Mouse (Mus musculus) megakaryocyte, adult 5-6 weeks (primary cell): ENCODE data around the gene Lrrk1. TPM values are rescaled to one million over a fixed set of nuclear protein-coding genes. Genes with fewer than 3 reads are reported as not detected.

Source experiments
- ATAC-seq: 2 replicates; pipeline ENCODE4 v1.8.0; 2016; ENCODE audit warnings: mild to moderate bottlenecking, inconsistent platforms; ENCODE audit not compliant: poor library complexity, severe bottlenecking
- total RNA-seq, 2 experiments: library from RNA; stranded (forward) in 1 of 2; stranded (reverse) in 1 of 2; fragments of 153-499, 151-499 nt in 1 of 2; fragments of 221-1000, 200-1000 nt in 1 of 2; gene quantifications; 2 replicates each; pipeline versions ENCODE4 v1.2.3 to v1.2.4; 2015 to 2017

The Lrrk1 gene
- total RNA-seq, 2 experiments from 2014 or later = 20.6 to 27.9 TPM

DNA sequence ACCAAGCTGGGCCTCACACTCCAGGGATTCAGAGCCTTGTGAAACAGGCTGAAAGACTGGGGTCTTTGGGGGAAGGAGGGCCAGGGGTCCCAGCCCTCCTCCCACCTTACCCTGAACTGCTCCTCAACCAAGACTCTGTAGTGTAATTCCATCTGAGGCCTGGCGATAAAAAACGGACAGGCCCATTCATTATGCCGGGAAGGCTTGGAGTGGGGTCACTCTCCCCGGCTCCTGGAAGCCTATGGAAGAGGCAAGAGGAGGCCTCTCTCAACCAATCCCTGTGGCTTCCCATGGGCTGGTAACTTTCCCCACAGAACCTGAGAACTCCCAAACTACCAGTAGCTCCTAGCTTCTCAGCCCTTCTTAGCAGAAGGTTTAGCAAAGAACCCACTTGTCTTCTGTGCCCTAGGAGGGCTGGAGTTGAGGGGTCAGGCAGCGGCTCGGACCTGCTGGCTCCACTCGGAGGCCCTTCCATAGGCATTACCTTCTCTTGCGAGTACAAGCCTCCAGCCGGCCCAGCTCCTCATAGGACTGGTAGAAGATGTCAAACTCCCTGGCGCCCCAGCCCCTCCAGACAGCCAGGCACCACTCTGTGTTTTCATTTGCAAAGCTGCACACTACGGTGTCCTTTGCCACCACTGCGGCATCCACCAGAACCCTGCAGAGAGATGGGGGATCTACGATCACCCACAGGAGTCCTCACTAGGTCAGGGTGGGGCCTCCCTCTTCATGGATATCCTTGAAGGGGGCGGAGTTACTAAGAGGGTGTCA, 128.5 kb downstream of the Lrrk1 start:
- no peak for ATAC-seq

DNA sequence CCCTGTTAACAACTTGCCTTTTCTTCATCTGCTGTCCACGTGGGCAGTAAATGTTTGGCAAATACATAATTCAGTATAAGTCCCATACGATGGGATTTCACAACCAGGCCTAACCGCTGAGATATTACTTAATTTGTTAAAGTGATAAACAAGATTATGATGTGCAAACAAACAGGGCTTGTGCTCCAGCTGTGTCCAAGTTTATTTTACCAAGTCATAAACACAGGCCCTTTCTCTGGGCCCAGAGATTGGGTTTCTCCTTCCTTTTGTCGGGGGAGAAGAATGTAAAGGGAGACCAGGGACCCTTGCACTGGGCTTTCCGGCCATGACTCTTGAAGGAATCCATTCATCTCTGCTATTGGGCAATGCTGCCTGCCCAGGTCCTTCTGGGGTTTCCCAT, 129.2 kb downstream of the Lrrk1 start:
- ATAC-seq = no peak

DNA sequence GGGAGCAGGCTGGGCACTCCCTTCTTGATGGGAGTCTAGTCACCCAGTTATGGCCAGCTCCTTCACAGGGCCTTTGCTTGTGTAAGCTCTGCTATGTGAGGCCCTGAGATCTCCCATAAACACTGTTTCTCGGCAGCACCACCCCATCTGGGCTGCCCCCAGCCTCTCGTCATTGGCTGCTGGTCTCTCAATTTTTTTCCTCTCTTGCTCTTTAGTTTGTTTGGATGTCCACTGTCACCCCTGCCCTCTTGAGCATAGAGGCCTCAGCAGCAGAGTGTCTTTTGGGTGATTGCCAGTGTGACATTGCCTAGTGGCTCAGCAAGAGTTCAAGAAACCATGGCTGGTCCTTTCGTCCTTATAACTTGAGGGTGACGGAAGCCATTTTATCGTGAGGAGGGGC, 130.9 kb downstream of the Lrrk1 start:
- ATAC-seq = no peak

DNA sequence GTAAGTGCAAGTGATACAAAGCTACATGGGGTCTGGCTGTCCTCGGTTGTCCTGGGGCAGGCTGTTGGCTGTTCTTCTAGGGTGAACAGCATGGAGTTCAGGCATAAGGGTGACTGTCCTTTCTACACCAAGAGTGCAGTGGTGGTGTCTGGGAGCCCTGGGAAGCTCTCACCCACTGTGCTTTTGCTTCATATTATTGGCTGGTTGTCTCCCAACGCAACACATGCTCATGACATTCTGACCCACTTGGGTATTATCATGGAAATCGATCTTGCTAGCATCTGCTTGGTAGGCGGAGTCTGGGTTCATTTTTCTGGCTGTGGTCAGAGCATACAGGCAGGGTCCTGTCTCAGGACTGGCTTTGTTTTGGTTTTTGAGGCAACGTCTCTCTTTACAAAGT, 131.7 kb downstream of the Lrrk1 start:
- ATAC-seq = no peak

DNA sequence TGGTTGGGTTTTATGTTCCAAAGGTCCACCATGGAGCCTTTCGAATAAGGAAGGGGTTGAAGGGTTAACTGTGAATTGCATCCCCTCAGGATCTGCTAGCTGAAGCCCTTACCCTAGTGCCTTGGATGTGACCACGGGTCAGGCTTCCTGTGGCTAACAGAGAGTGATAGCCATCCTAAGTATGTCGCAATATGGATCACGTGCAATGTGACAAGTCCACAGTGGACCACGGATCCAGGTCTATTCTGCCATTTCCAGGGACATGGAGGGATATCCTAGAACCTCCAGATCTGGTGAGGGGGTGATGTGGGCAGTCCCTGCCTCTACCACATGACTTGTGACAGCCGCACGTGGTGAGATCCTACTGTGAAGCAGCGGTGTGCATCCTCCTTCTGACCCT, 133.2 kb downstream of the Lrrk1 start:
- 0 out of 2 replicates have a peak, but pooled peaks have one; percentile 21 for ATAC-seq

DNA sequence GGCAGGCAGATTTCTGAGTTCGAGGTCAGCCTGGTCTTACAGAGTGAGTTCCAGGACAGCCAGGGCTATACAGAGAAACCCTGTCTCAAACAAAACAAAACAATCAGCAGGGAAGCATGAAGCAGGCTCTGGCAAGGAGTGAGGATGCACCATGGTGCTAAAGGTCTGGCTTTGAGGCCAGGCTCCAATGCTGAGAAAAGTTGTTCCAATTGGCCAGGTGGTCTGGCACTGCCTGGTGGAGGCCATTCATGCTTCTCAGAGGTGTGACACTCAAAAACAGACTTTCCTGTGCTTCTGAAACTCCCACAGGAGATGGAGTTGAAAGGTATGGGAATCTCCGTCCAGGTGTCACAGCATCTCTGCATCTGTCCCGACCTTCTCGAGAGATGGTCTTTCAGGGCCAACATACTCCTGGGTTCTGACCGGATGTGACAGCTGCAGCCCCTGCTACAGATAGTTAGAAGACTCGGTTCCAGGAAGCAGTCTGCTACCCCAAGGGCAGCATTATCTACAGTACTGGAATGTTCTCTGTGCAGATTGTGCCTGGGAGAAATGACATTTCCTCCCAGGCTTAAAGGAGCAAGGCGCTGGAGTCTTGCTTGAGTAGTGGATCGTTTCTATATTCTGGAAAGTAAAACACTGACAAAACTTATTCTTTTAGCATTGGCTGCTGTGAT, 134.0 kb downstream of the Lrrk1 start:
- no peak for ATAC-seq

DNA sequence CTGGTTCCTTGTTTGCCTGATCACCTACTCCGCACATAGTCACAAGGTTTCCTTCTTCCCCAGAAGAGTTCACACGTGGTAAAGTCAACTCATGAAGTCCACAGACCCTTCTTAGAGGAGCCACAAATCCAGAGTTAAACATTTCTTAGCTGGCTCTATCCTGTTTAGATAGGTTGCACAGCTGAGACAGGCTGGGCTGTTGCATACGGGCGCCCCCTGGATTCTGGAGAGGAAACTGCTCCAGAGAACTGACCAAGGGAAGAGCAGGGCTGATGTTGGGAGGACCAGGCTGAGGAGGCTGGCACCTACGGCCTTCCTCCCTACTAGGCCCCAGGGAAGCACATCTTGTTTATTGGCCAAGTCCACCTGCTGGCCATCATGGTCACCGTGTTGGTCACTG, 138.1 kb downstream of the Lrrk1 start:
- peak; percentile 95 for ATAC-seq

DNA sequence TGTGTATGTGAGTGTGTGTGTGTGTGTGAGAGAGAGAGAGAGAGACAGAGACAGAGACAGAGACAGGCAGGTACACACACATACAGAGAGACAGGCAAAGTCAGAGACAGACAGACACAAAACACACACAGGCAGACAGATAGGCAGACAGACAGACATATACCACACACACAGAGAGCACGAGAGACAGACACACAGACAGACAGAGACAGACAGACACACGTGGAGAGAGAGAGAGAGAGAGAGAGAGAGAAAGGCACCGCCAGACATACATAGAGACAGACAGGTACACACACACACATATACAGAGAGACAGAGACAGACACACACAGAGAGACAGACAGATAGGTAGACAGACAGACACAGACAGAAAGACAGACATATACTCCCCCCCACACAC, 138.7 kb downstream of the Lrrk1 start:
- ATAC-seq = no peak

DNA sequence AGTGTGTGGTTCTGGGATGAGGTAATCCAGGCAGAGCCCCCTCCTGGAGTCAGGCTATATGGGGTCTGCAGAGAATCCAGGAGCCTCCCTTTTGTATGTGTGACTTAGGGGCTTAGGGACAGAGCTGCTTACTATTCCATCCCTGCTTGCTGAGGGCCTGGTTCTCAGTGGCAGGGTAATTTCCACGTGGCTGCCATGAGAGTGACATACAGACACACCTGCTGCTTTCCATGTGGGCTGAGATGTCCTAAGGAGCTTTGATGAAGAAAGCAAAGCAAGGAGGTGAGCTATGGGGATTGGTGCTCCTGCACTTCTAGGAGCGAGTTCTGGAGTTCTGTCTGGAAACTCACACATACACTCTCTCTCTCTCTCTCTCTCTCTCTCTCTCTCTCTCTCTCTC, 139.1 kb downstream of the Lrrk1 start:
- no peak for ATAC-seq

DNA sequence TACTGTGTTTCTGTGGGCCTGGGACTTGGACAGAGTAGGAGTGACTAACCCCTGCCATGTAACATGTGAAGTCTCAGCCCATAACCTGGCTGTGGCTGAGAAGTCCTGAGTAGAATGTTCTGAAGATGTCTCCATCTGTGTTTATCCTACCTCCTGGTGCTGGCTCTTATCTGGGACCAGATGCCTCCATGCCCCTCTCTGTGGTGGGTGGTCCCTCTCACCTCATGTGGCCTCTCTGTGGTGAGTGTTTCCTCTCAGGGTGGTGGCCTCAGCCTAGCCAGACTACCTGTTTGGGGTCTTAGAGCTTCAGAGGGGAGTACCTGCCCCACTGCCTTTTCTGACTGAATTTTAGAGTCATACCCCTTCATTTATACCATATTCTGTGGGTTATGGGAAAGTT, 139.9 kb downstream of the Lrrk1 start:
- no peak for ATAC-seq

DNA sequence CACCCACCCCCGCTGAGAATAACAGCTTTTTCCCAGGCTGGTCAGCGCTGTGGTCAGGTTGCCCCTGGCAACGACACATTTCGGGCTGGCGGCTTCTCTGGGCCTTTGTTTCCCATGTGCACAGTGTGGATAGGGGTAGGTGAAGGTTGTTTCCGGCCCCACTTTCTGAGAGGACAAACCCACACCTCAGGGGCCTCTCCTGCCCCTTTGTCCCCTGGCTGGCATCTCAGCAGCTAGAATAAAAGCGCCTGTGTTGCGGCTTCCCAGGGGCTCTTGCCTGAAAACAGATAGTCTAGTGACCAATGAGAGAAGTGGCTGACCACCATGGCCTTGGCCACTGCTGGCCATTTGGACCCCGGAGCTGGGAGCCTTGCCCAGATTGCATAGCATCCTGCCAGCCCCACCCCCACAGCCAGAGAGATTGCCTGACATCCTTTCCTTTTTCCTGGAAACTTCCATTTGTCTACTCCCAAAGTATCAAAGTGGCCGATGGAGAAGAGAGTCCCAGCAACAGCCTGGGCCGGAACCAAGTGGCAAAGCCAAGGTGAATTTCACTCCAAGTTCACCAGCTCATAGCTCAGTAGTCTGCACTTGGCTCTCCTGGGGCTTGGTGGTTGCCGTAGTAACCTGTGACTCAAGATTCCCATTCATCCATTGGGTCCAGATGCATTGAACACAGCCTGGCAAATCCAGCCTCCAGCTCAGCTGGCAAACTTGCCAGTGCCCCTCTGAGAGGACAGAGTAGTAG, 140.7 kb downstream of the Lrrk1 start:
- ATAC-seq = 0 out of 2 replicates have a peak, but pooled peaks have one; percentile 28

DNA sequence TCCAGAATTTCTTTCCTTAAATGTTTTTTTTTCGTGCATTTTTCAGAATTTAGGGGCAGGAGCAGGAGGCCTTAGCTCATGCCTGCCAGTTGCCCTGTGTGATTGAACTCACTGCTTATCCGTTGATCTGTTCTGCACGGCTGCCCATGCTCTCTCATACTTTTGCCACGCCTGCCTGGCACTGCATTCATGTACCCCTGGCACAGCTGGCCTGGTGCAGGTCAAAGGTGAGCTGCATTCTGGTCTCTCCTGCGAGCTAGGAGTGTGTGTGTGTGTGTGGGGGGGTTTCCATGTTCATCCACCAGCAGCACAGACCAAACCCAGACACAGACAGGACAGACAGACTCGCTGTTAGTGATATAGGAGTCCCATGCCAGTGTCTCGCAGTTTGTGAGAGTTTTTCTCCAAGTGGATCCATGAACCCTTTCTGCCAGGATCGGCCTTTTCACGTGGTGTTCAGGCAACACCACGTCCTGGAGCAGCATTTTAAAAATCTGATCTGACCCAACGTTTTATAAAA, 141.4 kb downstream of the Lrrk1 start:
- ATAC-seq = no peak

DNA sequence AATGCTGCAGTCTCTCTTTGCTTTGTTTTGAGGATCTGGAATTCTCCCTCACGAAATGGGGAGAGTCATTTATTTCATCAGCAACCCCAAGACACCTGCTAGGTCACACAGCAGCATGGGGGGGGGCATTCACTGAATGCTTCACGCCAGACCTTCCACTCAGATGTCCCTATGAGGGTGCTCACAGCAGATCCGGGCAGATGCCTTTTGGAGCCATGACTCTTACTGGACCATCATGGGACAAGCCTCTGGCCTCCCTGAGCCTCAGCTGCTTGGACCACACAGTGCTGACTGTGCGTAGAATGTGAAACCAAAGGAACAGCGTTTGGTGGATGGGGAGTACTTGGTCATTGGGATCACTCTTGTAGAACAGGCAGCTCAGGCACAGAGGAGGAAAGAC, 142.5 kb downstream of the Lrrk1 start:
- no peak for ATAC-seq

DNA sequence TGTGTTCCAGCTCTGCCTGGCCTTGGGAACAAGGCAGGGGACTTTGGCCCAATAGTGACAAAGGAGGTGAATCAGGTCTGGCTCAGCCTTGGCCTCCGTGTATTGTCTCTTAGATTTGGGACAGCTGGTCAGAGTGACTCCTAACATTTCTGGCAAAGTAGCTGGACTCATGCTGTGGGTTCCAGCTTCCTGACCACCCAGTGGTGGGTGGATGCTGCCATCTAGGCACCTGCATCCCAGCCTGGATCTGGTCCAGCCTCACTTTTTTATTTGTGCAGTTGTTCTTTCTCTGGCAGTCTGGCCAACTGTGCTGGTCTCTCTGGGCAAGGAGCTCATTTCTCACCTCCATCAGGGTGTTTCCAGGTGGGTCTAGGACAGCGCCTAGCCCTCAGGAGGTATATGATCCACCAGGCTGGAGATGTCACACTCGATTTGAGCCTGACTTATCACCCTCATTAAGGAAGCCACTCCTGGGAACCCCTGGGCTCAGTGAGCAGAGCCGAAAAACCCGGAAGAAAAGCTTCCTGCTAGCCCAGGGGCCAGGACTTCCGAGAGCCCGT, 144.3 kb downstream of the Lrrk1 start:
- ATAC-seq = no peak

DNA sequence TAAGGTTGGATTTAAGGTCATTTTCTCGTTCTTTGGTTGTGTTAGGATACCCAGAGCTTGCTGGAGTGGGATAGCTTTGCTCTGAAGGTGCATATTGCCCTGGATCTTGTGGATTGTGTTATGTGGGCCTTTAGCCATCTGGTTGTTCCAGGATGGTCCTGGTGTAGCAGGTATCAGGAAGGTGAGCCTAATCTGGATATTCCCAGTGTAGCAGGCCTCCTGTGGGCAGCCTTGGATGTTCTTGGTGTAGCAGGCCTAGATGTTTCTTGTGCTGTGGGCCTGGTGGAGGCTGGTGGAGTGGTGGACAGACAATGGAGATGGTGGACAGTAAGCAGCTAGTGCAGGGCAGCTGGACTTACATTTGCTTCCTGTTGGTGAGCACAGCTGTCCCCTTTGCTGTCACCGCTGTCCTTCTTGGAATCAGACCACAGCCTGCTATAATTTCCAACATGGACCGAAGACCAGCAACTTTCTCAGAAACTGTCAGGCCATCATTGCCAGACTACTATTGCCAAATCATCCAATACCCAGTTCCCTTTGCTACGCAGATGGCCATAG, 146.2 kb downstream of the Lrrk1 start:
- no peak for ATAC-seq

DNA sequence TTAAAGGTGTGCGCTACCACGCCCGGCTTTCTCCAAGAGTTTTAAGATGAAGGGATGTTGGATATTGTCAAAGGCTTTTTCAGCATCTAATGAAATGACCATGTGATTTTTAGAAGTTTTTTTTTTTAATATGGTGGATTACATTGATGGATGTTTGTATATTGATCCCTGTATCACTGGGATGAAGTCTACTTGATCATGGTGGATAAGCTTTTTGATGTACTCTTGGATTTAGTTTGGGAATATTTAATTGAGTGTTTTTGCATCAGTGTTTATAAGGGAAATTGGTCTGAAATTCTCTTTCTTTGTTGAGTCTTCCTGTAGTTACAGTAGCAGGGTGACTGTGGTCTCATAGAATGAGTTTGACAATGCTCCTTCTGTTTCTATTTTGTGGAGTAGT, 150.0 kb downstream of the Lrrk1 start:
- no peak for ATAC-seq

DNA sequence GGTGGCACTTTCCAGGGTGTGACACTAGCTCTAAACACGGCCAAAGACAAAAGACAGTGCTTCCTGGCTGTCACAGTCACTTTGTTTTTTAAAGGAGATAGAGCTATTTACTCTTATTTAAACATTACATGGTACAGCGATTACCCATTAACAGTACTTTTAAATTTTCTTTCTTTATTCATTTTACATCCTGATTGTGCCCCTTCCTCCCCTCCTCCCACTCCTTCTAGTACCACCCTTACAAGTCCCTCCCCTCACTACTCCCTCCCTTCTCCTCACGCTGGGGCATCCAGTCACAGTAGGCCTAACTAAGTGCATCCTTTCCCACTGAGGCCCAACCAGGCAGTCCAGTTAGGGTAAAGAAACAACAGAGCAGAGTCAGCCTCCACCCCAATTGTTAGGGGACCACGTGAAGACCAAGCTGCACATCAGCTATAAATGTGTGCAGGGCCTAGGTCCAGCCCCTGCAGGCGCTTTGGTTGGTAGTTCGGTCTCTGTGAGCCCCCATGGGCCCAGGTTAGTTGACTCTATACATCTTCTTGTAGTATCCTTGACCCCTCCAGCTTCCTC, 154.1 kb downstream of the Lrrk1 start:
- no peak for ATAC-seq

DNA sequence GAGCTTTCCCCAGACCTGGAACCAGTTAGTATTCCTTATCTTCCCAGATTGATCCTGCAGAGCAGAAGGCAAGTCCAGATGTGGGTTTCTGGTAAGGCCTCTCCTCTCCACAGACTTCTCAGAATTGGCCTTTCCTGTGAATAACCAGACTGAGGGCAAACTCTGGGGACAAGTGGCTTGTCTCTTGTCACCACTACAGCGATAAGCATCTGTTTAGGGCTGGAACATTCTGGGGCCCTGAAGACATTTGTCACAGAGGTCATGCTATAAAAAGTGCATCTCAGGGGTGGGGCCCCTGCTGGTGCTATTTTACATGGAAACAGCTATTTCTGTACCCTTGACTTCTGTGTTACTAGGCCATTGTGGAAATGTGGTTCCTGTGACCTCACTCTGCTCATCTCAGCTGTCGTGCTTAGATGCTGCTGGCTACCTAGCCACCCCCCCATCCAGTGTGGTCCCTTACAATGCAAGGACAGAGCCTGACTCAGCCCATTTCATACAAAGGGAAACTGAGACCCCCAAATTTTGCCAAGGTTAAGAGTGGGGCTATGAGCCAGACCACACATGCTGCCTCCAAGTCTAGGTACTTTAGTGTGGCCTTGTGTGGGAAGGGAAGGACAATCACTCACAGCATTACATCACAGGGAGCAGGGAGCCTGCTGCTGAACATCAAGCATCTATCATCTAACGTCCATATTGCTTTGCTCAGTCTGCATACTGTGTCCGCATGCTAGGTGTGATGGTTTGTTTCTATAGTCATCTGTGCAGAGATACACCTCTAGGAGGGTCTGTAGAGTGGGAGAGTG, 154.8 kb downstream of the Lrrk1 start:
- ATAC-seq = peak; percentile 54

DNA sequence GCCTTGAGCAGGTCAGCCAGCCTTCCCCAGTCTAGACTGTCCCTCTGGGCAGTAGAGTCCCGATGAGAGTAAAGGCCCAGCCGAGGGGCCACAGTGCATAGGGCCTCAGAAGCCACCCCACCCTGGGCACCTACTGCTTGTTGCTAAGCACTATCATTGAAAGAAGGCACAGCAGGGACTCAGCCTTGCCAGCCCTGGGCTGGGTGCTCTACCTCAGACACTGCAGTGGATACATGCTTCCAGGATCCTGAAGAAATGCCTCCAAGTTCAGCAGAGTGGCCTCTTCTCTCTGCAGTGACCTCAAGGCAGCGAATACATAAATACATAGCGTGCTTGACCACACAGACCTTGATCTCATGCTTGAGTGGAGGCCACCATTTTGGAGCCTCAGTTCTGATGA, 156.3 kb downstream of the Lrrk1 start:
- no peak for ATAC-seq
